Mouse (Mus musculus) adrenal gland, postnatal 36 days (tissue): Measurements from ENCODE around the gene 2900092C05Rik. TPM values are rescaled to one million over a fixed set of nuclear protein-coding genes. Genes with fewer than 3 reads are reported as not detected.

ENCODE experiments used
- DNase-seq, 2 experiments: peaks; one replicate each; pipeline ENCODE4 v3.0.0; 2021; ENCODE audit warnings: mixed read lengths in 1 of 2
- long read RNA-seq, 2 experiments: library from polyadenylated mRNA; stranded (forward); transcript quantifications; one replicate each; pipeline ENCODE4 v2.0.0; 2021; ENCODE audit warnings: borderline sequencing depth in 2 of 2
- total RNA-seq, 2 experiments: library from RNA; stranded (reverse); gene quantifications; 2 replicates each; pipeline ENCODE4 v1.2.3; 2021

Gene 2900092C05Rik
- not detected for total RNA-seq
- long read RNA-seq, experiment 1, result 0 reads
- long read RNA-seq, experiment 2, result 0 reads

GRCm38 (mm10) chr7:12512217-12512616 lies at the start of gene 2900092C05Rik:
2900092C05Rik (plus strand) TSS chr7:12512517.
- DNase-seq, result no peak

GRCm38 (mm10) chr7:12478158-12479008 lies 33.9 kb upstream of the 2900092C05Rik start, which contains the start of gene Zfp606:
Zfp606 (plus strand) TSS chr7:12478293.
- DNase-seq, result peak; percentile 88 to 90

GRCm38 (mm10) chr7:12479009-12479346 lies 33.3 kb upstream of the 2900092C05Rik start:
- no peak for DNase-seq

- DNase-seq, result no peak
These were observed 32.8 kb upstream of the 2900092C05Rik start for GRCm38 (mm10) chr7:12479525-12479924.

GRCm38 (mm10) chr7:12483771-12484170 lies 28.5 kb upstream of the 2900092C05Rik start:
- DNase-seq, result no peak

- no peak for DNase-seq
These were observed 26.4 kb upstream of the 2900092C05Rik start for GRCm38 (mm10) chr7:12485956-12486355.

GRCm38 (mm10) chr7:12486691-12487090 lies 25.6 kb upstream of the 2900092C05Rik start:
- no peak for DNase-seq

GRCm38 (mm10) chr7:12510913-12511312 lies 1.4 kb upstream of the 2900092C05Rik start:
- no peak for DNase-seq

Other genes with a start within 250 kb of the 2900092C05Rik start
- not detected for gene Vmn1r81, start 244.2 kb upstream of the 2900092C05Rik start, total RNA-seq
- not detected for gene Vmn1r82, start 212.1 kb upstream of the 2900092C05Rik start, total RNA-seq
- not detected for gene Vmn1r83, start 183.0 kb upstream of the 2900092C05Rik start, total RNA-seq
- not detected for gene Vmn1r84, start 143.2 kb upstream of the 2900092C05Rik start, total RNA-seq
- gene Zfp551, start 89.8 kb upstream of the 2900092C05Rik start, total RNA-seq, result 1 to 10 TPM; 2.8 to 4.4 TPM
- gene Zfp606, start 34.2 kb upstream of the 2900092C05Rik start, total RNA-seq, result 1 to 10 TPM; 7.9 to 9.5 TPM
- gene Vmn2r53, start 96.3 kb downstream of the 2900092C05Rik start, total RNA-seq, result under 1 TPM; 0.03 to 0.07 TPM
- gene Vmn2r54, start 127.8 kb downstream of the 2900092C05Rik start, total RNA-seq, result not detected
- gene Vmn2r55, start 172.5 kb downstream of the 2900092C05Rik start, total RNA-seq, result not detected
- not detected for gene Vmn2r56, start 222.5 kb downstream of the 2900092C05Rik start, total RNA-seq